Mouse (Mus musculus) testis, postnatal 14 days (tissue): ENCODE results near the gene Pde3a.
"Not testable (repeated sequence)": the region's sequence is repeated elsewhere in the genome, so short reads cannot be mapped to it uniquely, and the experiment has no call there.

Experiments used
- DNase-seq: peaks from one replicate; pipeline ENCODE4 v3.0.0; 2021; ENCODE audit warnings: low spot score

Pde3a gene

DNA sequence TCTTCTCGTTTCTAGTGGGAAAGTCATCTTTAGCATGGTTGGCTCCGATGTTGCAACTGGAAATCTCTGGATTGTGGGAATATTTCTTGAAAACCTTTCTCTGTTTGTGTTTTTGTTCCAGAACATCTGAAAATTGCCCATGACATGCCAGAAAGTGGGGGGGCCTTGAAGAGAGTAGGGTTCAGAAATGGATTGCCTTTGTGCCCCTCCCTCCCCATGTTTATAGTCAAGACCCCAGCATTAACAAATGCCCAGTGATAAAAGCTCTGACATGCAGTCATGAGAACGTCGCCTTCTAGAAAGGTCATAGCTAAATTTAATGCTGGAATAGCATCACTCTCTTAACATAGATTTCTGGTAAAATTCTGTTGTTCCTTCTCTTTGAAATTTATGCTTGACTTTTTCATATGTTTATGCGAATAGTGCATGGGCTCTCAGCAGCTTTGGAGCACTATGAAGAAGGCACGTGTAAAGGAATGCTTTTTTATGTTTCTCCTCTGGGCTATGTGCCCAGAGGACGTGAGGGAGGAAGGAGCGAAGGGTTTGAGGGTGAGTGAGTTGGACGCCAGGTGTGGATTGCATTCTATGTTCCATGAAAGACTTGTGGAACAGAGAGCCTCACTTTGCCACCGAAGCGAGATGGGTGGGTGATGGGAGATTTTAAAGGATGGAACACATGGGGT lies 19.0 kb downstream of the Pde3a start:
- no peak for DNase-seq

DNA sequence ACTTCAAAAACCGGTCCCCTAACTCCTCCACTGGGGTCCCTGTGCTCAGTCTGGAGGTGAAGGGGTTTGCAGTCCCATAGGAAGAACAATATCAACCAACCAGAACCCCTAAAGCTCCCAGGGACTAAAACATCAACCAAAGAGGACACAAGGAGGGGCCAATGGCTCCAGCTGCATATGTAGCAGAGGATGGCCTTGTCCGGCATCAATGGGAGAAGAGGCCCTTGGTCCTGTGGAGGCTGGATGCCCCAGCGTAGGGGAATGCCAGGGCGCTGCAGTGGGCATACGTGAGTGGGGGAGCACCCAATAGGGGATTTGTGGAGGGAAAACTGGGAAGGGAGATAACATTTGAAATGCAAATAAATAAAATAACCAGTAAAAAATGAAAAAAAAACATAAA lies 19.8 kb downstream of the Pde3a start:
- no peak for DNase-seq

DNA sequence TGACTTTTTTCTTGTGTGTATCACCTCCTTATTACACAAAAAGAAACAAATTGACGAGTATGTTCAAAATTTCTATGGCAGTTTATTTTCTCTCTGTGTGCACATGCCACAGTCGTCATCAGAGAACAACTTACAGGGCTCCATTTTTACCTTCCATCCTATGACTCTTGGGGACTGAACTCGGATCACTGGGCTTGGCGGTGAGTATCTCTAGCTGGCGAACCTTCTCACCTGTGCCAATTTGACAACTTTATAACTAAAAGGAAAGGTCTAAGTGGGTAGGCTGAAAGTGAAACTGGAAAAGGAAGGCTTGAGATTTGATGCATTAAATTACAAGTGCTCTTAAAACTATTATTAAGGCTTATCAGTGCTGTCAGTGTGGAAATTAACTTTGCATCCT lies 22.1 kb downstream of the Pde3a start:
- no peak for DNase-seq

DNA sequence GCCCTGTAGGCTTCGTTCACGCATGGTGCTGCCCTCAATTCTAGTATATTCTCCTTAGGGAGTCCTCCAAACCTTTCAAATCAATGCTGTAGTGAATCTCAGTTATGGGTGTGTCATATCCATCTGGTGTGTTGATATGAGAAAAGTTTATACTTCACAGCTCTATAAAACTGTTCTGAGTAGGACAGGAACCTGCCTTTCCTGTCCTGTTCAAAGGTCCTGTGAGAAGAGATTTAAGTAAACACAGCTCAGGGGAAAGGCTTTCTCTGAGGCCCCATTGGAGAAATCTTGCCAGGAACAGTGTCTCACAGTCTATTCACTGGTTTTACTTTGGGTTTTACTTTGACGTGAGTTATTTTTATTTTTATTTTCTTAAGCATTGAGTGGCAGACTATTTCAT lies 22.5 kb downstream of the Pde3a start:
- no peak for DNase-seq

DNA sequence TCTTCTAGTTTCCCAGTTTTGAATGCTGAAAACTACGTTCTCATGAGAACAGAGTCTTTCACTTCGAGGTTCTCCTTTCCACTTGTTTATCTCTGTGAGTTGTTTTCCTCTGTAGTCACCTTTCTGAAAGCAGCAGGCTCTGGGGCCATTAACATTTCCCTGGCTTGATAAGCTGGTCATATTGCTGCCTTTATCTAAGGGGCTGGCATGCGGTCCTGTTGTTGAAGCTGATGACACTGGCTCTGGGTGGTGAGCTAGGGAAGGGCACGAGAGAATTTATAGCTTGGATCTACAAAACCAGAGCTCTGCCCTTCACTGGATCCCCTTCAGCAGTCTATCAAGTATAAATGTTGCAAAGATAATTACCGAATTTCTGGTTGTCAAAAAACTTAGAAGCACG lies 24.6 kb downstream of the Pde3a start:
- DNase-seq = no peak

DNA sequence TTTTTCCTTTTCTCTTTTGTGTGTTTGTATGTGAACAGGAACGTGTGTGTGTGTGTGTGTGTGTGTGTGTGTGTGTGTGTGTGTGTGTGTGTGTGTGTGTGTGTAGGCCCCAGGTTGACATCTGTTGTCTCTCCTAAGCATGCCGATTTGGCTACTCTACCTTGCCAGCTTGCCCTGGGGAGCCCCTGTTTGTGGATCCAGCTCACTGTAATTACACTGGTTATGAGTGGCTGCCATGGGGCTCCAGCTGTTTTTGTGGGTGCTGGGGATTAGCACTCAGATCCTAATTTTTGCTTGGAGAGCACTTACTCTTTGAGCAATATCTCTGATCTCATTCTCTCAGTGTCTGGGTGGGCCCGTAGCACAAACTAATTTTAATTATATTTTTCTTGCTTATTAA lies 32.6 kb downstream of the Pde3a start:
- no peak for DNase-seq

DNA sequence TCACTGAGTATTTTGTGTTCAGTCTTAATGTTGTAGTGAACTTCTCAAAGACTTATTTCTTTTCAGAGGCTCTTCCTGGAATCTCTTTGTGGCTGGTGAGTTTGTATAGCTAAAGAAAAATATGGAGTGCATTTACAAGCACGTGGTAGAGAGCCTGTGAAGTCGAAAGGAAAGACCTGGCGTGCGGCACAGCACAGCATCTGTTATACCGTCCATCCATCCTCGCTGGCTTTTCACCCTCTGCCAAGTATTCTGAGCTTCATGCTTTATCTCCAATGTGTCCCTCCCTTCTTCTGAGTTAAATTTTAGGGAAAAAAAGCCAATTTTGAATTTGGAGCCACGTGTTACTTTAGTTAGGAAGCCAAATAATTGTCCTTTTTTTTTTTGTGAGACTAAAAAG lies 33.7 kb downstream of the Pde3a start:
- no peak for DNase-seq

DNA sequence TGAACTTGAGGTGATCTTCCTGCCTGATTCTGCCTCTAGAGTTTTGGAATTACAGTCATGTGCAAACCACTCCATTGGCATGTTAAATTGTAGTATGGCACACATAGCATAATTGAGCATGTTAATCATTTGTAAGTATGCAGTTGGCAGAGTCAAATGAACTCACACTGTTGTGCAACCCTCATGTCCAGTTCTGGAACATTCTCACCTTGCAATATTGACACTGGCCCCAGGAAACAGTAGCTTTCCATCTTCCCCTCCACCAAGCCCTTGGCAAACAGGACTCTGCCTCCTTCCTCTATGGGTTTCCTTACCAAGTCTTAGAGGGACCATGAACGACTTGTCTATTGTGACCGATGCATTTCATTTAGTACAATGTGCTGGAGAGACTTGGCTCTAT lies 42.1 kb downstream of the Pde3a start:
- no peak for DNase-seq

DNA sequence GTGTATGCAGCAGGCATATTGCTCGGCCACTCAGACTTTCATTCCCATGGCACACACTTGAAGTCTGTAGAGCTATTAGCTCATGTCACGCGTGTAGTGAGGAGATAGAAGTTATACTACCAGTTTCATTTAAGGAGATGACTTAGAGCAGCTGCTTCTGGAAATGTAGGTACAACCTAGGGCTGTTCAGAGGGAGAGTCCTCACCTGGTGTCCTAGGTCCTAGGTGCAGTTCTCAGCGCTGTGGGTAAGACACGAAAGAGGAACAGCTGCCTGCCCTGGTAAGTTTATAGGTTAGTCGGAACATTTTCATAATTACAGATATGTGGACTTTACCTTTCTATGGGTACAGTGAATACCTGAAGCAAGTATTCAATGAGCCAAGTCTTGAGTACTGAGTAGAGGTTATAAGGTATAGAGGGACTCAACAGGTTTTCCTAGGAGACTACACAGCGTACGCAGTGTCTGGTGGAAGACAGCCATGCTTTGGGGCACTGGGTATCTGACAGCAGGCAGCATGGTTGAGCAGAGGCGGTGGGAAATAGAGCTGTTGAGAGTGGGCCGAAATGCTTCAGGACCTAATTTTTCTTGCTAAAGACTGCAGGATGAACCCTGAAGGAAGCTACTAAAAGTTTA lies 43.9 kb downstream of the Pde3a start:
- DNase-seq = no peak

DNA sequence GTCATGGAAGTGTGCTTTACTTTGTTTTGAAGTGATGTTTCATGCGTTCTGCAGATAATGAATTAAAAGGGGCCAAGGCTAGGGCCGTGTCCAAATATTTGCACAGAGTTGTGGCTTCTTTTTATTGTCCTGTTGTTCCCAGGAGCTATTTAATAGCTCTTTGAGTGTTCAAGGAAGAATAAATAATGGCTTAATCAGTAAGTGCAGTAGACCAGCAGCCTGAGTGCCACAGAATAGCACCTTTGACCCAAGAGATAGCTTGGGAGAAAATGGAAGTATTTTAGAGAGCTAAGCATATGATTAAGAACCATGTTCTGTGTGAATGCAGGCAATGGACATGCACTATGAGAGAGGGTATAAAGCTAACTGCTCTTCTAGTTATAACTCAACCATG lies 44.4 kb downstream of the Pde3a start:
- no peak for DNase-seq

DNA sequence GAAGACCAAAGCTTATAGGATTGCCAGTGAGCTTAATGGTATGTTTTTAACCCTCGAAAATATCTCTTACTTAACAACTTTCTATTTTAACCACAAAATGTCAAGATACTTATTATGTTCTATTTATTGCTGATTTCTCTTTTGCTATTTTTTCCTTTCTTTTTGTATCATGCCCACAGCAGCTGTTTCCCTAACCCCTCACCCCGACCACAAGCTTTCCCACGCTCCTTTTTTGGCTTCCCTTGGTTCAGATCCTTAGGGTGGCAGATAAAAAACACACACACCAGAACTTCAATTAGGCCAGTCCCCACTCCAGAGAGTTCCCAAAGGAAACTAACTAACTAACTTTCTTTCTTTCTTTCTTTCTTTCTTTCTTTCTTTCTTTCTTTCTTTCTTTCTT lies 46.2 kb downstream of the Pde3a start:
- no peak for DNase-seq

DNA sequence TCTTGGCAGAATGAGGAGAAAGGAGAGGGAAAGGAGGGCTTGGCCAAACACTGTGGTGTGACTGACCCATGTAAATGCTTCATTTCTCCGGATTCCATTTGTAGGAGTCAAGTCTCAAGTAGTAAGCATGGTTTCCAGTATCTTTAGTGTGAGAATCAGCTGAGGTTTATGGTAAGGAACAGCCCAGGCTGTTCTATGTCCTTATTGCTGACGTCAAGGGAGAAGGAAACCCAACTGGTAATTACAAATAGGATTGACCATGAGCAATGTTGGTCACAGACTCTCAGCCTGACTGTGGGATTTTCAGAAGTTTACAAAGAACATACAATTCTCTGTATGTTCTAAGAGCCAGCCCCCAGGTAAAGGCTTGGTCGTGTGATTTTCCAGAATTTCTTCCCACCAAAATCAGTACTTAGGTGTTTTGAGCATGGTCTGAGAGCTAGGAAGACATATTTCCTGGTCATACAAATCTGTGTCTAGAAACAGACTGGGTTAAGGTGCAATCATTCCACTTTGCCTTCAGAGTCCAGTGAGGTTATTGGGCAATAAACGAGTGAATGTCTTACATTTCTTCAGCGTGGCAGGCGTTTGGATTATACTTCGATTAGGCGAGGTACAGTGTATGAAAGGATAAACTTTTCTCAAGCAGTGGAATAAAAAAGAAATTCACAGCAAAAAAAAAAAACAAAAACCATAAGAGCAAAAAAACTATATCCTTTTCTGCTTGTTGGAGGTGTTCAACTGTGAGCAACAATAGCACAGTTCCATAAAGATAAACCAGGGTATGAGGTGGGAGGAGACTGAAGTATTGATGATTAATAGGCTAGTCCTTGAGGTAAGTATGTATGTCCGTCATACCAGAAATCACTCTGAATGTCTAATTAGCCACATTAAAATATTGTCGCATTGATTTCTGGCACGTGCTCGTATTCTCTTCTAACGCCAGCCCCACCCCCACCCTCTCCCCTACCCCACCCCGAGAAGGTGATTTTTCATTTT lies 53.0 kb downstream of the Pde3a start:
- no peak for DNase-seq

DNA sequence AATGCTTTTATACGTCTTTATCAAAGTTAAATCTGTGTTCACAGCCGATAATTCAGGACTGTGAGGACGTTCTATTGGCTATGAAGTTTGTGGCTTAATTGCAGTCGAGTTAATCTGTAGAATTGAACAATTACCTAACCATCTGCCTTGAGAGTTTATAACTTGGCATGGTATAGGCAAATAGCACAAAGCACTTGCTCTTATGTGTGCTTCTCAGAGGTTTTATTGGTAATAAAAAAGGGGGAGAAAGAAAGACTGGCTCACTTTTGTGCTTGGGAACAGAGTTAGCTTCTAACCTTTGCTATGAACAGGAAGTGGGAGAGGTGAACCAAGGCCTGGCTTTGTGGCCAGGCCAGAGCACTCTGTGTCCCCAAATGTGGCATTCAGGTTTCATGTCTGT lies 53.8 kb downstream of the Pde3a start:
- no peak for DNase-seq

DNA sequence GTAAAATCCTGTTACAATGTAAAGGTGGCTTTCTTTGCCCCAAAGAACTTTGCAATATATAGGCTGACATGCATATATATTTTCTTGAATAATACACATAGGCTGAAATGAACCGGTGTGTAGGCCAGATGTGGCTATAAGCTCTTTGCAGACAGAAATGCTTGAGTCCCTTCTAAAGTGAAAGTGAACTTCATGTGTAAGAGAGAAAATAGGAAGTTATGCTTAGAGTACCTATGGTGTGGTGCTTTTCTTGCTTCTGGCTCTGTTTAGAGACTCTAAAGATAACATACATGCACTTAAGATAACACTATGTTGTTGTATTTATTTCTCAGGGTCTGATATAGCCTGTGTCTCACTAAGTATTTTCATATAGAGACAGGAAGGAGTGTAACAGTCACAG lies 58.3 kb downstream of the Pde3a start:
- no peak for DNase-seq

DNA sequence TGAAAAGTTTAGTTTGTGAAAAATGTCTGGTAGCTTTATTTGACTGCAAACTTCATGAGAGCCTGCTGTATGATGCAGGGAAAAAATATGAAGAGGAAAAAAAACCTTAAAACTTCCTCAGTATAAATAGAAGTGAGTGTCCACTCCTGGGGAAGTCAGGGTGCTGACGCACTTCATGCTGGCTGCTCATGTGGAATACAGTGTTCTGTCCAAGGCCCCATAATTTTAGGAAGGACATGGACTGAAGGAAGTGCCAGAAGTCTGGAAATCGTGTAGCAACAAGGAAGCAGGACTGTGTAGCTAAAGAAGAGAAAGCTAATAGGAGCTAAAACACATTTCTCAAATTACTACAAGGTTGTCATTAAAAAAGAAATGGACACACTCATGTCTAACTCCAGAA lies 59.4 kb downstream of the Pde3a start:
- peak; percentile 53 for DNase-seq

DNA sequence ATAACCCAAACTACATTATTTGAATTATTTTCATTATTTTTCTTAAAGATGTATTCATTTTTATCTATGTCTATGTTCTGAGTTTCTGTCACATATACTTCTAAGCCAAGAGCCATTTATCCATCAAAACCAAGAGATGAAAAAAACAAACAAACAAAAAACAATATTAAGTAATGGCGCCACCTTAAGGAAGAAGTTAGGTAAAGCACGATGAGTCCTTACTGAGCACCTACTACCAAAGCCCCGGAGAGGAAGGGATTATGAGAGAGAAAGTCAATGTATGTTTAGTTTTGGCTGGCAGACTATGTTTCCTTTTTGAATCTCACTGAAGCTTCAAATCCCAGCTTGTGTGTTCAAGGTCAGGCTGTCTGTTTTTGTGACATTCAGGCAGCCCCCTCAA lies 60.8 kb downstream of the Pde3a start:
- no peak for DNase-seq

DNA sequence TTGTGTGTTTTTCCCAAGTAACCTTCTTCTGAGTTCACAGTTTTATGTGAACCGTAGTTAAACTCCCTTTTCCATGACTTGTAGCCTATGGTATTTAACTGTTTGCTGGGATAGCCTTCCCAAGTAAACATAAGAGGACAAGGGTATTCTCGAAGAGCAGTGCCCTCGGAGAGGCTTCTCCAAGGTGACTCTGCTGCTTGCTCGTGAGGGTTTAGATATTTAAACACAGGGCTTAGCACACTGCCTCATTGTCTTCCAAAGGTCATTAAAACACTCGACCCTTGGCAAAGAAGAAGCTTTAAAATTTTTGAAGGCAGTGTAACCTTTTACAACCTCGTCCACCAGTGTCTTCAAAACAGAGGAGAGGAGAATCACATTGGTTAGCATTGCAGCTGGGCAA lies 61.3 kb downstream of the Pde3a start:
- DNase-seq = no peak

DNA sequence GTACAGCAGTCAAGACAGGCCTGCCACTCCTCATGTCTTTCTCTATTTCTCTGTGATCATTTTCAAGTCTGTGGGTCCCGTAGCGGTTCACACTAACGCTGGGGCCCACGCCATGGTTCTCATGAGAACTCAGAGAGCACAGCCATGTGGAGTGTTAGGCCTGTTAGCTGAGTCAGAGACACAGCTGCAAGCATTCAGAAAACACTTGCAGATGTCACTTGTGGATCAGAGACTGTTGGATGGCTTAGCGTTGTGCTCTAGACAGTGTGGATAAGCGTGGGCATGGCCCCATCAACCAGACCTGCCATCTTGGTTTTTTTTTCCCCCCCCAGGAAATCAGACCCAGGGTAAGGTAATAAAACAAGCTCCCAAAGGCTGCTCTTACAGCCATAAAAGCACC lies 62.5 kb downstream of the Pde3a start:
- no peak for DNase-seq

DNA sequence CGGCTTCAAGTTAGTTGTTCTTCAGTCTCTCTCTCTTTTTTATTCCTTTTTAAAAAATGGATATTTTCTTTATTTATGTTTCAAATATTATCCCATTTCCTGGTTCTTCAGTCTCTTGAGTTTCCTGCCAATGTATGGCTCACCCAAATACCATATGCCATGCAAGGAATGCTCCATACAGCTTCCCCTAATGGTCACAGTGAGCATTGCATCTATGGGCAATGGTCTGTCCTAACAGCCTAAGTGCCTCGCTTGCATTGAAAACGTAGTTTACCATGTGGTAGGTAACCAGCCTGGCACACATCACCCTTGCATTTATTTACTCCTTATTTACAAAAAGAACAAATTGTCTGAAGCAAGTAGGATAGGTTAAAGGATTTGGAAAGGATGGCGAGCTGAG lies 64.0 kb downstream of the Pde3a start:
- DNase-seq = no peak

DNA sequence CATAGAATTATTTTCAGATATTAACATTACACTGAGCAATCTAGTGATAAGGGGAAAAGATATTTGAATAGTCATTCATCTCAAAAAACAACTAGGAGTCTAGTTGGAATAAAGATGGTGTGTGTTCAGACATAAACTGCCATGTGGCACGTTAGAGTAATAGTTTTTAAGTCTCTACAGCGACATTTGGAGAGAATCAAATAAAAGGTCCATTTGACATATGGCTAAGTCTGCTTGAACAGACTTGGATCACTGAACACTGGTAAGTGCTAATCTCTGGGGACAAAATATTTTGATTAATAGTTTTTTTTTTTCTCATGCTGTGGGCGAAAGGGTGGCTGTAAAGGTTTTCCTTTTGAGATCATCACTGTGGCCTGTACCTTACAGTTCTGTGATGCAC lies 69.4 kb downstream of the Pde3a start:
- DNase-seq = no peak

DNA sequence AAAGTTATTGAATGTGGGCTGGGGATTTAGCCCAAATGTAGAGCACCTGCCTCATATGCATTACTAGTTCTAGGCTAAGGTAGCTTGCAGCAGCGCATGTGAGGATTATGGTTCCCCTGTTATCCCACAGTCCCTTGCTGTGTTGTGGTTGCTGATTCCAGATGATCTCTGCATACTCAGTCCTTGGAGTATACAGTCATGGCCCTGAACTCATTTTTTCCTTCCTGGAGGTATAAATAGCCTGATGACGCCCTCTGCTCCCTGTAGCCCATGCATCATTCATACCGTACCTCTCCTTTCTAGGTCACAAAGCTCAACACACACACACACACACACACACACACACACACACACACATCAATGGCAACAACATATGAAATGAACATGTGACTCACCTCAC lies 72.2 kb downstream of the Pde3a start:
- DNase-seq = no peak

DNA sequence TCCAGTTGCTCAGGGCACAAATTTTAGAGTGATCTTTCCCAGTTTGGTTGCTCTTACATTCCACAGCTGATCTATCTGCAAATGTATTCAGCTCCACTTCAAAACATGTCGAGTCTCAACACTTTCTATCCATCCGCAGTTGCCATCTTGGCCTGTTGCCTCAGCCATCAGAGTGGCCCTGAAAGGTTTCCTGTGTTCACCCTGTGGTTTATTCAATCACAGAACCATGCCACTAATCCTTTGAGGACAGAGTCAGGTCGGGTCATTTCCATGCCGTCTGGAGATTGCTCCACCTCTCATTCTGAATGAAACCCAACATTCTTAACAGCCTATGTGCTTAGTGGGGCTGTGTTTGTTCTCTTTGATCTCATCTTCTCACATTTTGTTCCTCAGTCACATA lies 73.9 kb downstream of the Pde3a start:
- DNase-seq = no peak

DNA sequence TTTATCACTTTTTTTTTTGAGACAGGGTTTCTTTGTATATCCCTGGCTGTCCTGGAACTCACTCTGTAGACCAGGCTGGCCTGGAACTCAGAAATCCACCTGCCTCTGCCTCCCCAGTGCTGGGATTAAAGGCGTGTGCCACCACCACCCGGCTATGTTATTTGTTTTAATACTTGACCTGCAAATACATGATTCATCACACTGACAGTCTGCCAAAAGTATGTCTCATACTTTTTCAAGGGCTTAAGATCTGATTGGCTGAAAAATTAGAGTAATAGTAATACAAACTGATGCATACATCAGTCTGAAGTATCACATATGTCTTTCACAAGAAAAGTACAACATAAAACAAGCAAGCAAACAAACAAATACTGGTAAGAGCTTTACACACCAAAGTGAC lies 78.1 kb downstream of the Pde3a start:
- not testable (repeated sequence) for DNase-seq
